Mouse (Mus musculus) ovary, postnatal 10 days (tissue): Measurements from ENCODE around the gene Gtf2a1.
A peak's percentile ranks its signal among the peaks of the same experiment; 100 is the strongest.
"Not testable (repeated sequence)": the region's sequence is repeated elsewhere in the genome, so short reads cannot be mapped to it uniquely, and the experiment has no call there.

Experiments used
- DNase-seq: peaks from one replicate; pipeline ENCODE4 v3.0.0; 2022; ENCODE audit warnings: low spot score

Gtf2a1 gene

GRCm38 (mm10) chr12:91581204-91582070, 8.8 kb downstream of the Gtf2a1 start:
- no peak for DNase-seq

GRCm38 (mm10) chr12:91579665-91580064, 10.6 kb downstream of the Gtf2a1 start:
- no peak for DNase-seq

- DNase-seq, result no peak
These were observed 18.6 kb downstream of the Gtf2a1 start for GRCm38 (mm10) chr12:91571708-91572107.

DNA sequence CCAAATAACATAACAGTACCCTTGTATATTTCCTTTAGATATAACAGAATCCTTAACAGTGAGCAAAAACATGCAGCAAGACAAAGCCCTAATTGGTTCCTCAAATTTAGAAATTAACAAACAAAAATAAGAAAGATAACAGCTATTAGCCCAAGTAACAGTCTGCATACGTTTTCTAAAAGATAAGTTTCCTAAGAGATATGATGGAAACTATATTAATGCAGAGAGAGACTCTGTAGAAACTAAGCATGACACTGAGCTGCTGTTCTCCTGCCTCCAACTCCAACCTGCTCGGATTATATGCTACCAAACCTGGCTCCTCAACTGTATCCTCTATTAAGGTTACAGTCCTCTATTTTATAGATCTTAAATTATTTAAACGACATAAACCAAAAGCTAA, 21.0 kb downstream of the Gtf2a1 start:
- DNase-seq, result no peak

DNA sequence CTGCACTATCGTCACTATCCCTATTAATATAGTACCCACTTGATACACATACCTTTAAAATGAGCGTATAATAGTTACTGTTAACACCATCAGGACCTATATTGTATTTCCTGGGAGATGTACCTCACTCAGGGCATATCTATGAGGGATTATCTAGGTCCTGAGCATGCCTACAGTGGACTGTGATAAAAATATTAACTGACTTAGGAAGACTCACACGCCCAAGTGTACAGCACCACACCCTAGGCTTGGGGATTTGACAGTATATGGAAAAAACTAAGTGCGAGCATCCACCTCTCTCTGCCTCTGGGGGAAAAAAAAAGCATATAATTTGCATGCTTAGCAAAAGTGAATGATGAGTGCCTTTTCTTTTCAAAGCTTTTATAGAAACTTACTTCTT, 23.1 kb downstream of the Gtf2a1 start:
- DNase-seq, result no peak

DNA sequence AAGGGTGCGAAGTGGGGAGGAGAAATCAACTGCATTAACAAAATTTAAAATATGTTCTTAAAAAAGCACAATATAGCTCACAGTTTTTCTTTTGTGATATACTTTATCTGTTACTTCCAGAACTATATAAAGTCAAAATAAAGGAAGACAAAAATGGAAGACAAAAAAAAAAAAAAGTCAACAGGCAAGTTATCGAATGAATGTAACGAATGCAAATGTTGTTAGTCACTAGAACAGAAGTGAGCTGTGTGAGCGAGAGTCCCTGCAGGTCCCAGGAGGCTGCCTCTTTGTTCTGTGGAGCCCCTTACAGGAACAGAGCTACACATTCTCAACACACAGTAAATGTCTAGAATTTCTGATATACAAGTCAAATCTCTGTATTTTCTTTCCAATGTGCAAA, 32.1 kb downstream of the Gtf2a1 start:
- not testable (repeated sequence) for DNase-seq

GRCm38 (mm10) chr12:91557358-91558005, 32.8 kb downstream of the Gtf2a1 start:
- not testable (repeated sequence) for DNase-seq

DNA sequence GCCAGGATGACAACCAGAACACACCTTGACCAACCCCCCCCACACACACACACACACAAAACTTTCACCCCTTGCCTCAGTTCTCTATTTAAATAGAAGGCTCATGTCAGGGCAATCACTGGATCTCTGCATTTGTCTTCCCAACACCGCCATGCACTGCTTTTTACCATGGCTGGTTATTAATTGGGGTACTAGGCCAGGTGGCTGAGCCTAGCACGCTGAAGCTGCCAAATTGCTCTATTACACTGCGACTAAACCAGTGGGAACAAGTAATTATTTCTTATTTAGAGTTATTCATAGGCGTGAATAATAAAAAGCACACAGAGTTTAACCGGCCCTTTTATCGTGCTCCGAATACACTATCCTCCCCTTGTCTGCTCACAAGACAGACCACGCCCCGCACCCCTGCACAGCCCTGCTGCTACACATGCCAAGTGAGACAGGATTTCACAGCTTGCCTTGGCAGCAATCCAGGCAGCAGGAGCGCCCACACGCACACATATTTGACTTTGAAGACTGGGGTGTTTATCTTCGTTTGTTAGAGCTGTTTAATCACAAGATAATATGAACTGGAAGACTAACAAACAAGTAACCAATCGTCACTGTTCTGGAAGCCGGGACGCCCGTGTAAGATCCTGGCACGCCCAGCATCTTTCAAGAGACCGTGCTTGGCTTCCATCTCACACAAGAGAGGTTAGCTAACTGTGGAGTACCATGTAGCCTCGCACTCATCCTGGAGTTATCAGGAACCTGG, 38.3 kb downstream of the Gtf2a1 start:
- peak; percentile 11 for DNase-seq

GRCm38 (mm10) chr12:91549471-91549870, 40.8 kb downstream of the Gtf2a1 start:
- DNase-seq, result no peak

- DNase-seq, result no peak
These were observed 50.1 kb downstream of the Gtf2a1 start for GRCm38 (mm10) chr12:91540202-91540601.

DNA sequence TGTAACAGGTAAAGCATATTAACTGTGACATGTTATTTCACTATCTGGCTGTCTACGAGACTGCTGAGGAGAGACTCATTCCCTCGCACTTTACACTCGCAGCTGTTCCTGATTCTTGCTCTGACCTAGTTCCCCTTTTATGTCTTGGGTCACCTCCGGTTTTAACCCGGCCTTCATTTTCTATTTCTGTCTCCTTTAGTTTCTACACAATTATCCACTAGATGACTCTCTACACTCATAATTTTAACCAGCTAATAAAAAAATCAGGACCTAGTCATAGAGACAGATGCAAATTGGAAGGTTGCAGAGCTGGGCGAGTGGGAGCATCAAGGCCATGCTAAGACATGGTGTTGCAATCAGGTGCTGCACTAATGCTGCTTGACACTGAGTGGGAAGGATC, 55.8 kb downstream of the Gtf2a1 start:
- no peak for DNase-seq

DNA sequence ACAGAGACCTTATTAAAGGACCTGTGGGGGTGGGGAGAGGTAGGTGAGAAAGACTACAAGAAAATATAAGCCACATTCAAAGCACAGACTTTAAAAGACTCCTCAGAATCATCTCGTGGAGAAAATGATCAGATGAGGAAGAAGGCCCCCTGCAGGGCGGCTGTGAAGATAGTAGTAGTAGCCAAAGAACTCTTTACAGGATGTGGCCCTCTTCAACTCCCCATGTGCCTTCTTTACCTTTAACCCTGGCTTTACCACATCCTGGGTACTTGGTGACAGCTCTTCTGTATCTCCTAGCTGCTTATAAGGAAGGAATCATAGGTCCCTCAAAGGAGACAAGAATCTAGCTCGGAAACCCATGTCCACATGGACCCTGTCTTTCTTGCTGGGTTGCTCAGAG, 66.7 kb downstream of the Gtf2a1 start:
- DNase-seq, result no peak

DNA sequence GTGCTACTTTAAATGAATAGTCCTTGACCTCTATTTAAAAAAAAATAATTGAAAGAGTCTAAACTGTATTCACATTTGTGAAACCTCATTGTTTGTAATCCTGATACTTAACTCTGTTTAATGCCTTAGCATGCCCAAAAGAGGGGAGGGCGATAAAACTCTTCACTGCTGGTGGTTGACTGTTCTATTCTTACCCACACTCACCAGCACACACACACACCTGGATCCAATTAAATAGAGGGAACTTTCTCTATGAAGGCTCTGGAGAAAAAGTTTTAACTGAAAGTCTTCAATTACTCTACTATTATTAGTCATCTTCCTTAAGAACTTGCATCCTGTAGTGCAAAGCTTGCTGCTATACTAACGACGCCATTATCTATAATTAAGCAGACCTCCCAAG, 72.5 kb downstream of the Gtf2a1 start:
- no peak for DNase-seq

DNA sequence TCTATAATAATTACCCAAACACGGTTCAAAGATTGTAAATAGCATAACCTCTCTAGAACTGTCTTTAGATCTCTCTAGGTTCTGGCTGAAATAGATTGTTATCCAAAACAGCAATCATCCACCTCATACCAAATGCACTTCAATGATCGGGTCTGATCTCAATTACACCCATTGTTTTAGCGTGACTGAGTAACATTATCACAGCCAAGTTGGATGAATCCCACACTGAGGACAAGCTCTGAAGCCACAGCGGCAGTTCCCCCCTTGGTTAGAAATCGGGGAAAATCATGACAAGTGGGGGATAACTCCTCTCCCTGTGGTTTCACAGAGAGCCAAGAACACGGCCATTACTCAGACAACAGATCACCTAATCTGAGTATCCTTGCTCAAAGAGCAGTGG, 76.3 kb downstream of the Gtf2a1 start:
- DNase-seq, result no peak

GRCm38 (mm10) chr12:91511766-91512165, 78.5 kb downstream of the Gtf2a1 start:
- DNase-seq, result no peak
